In genomic region chr5:135369787-135370654, GRCm38 (mm10) we compare ENCODE assay signal across 8 mouse cellular contexts. TPM values are rescaled to one million over a fixed set of nuclear protein-coding genes. Genes with fewer than 3 reads are reported as not detected.
DNase-seq lines count a peak whose midpoint lies in the region; ATAC-seq and TF ChIP-seq lines count a peak whose summit lies in the region.

Nsun5 (plus strand) TSS chr5:135369953.

- H3K27me3 ChIP-seq in C2C12 (ENCODE audit: control insufficient read depth, insufficient read depth, insufficient read length) = peaks cover 13% of the 10 kb centered on the region
- H3K27me3 ChIP-seq in erythroblast, embryonic 14.5 days (ENCODE audit: control insufficient read depth) = no peaks in the 10 kb centered on the region
- H3K27me3 ChIP-seq in heart, embryonic 12.5 days (replicated peaks) = peaks cover 12% of the 10 kb centered on the region; the same call in 1 of the 2 replicates
- H3K27me3 ChIP-seq in kidney, postnatal 0 days (ENCODE audit: insufficient read depth, low read length) = no peaks in the 10 kb centered on the region
- no peaks in the 10 kb centered on the region for H3K27me3 ChIP-seq in liver, embryonic 11.5 days (replicated peaks; ENCODE audit: control insufficient read depth, insufficient read depth, low read length)
- H3K27me3 ChIP-seq in stomach, embryonic 14.5 days (ENCODE audit: control insufficient read depth, insufficient read depth, low read length) = no peaks in the 10 kb centered on the region

- H3ac ChIP-seq in C2C12 (ENCODE audit: control insufficient read depth, insufficient read length, low read depth) = peak within 1 kb of the TSS; percentile 84

- H3K9me3 ChIP-seq in erythroblast, embryonic 14.5 days (ENCODE audit: control insufficient read depth, low read length) = peaks cover 4% of the 10 kb centered on the region
- 0 out of 2 replicates have a peak, but pooled peaks cover 5% of the 10 kb centered on the region for H3K9me3 ChIP-seq in heart, embryonic 12.5 days (replicated peaks)
- H3K9me3 ChIP-seq in kidney, postnatal 0 days (replicated peaks; ENCODE audit: low read length) = no peaks in the 10 kb centered on the region
- H3K9me3 ChIP-seq in liver, embryonic 11.5 days (ENCODE audit: control insufficient read depth, low read length) = no peaks in the 10 kb centered on the region
- no peaks in the 10 kb centered on the region for H3K9me3 ChIP-seq in stomach, embryonic 14.5 days (ENCODE audit: control insufficient read depth, low read depth, low read length)

- peak within 1 kb of the TSS; percentile 92 for H3K9ac ChIP-seq in heart, embryonic 12.5 days
- peak within 1 kb of the TSS; percentile 85 for H3K9ac ChIP-seq in kidney, postnatal 0 days (ENCODE audit: low read depth, low read length)
- peak within 1 kb of the TSS; percentile 92 for H3K9ac ChIP-seq in liver, embryonic 11.5 days (ENCODE audit: low read depth, low read length)
- H3K9ac ChIP-seq in stomach, embryonic 14.5 days (replicated peaks; ENCODE audit: low read depth, low read length) = peak within 1 kb of the TSS; percentile 86

- peak; percentile 98 for DNase-seq in brain, embryonic 14.5 days (ENCODE audit: low read depth)
- DNase-seq in kidney, postnatal 0 days (ENCODE audit: low spot score) = peak; percentile 96
- peak; percentile 94 for DNase-seq in liver, embryonic 11.5 days (ENCODE audit: low spot score)
- DNase-seq in naive thymus-derived CD4-positive, alpha-beta T cell, adult 2 months (ENCODE audit: low read depth) = peak; percentile 97

- peaks cover 26% of the 10 kb centered on the region for H3K4me1 ChIP-seq in erythroblast, embryonic 14.5 days (ENCODE audit: control insufficient read depth)
- H3K4me1 ChIP-seq in heart, embryonic 12.5 days (replicated peaks) = peaks cover 13% of the 10 kb centered on the region
- H3K4me1 ChIP-seq in kidney, postnatal 0 days (replicated peaks; ENCODE audit: insufficient read depth, low read length) = peaks cover 6% of the 10 kb centered on the region; the same call in 1 of the 2 replicates
- H3K4me1 ChIP-seq in liver, embryonic 11.5 days (replicated peaks; ENCODE audit: control insufficient read depth, insufficient read depth, low read length) = peaks cover 11% of the 10 kb centered on the region
- peaks cover 9% of the 10 kb centered on the region; the same call in 1 of the 2 replicates for H3K4me1 ChIP-seq in stomach, embryonic 14.5 days (ENCODE audit: control insufficient read depth, insufficient read depth, low read length)

- H3K27ac ChIP-seq in heart, embryonic 12.5 days (ENCODE audit: poor library complexity, severe bottlenecking) = peak within 1 kb of the TSS; percentile 58; the same call in 1 of the 2 replicates
- peak within 1 kb of the TSS; percentile 87 for H3K27ac ChIP-seq in kidney, postnatal 0 days
- H3K27ac ChIP-seq in liver, embryonic 11.5 days (ENCODE audit: low read depth, low read length) = peak within 1 kb of the TSS; percentile 79
- H3K27ac ChIP-seq in stomach, embryonic 14.5 days (ENCODE audit: low read length) = peak within 1 kb of the TSS; percentile 82

- H3K79me3 ChIP-seq in C2C12 (ENCODE audit: low read depth) = peaks cover 15% of the 10 kb centered on the region

- H3K4me2 ChIP-seq in heart, embryonic 12.5 days = peak within 1 kb of the TSS; percentile 90
- H3K4me2 ChIP-seq in kidney, postnatal 0 days (ENCODE audit: low read length) = peak within 1 kb of the TSS; percentile 81
- peak within 1 kb of the TSS; percentile 86 for H3K4me2 ChIP-seq in liver, embryonic 11.5 days
- peak within 1 kb of the TSS; percentile 72 for H3K4me2 ChIP-seq in stomach, embryonic 14.5 days (replicated peaks; ENCODE audit: low read depth, low read length)

- peak; percentile 63; the same call in 1 of the 2 replicates for TF ChIP-seq POLR2A in brain, embryonic 14.5 days (IDR thresholded peaks at IDR 0.05; ENCODE audit: borderline replicate concordance, extremely low read depth, insufficient read depth, insufficient read length, poor library complexity, severe bottlenecking)

- H3K36me3 ChIP-seq in C2C12 (ENCODE audit: control insufficient read depth, insufficient read depth) = peaks cover 35% of the 10 kb centered on the region
- peaks cover 37% of the 10 kb centered on the region for H3K36me3 ChIP-seq in erythroblast, embryonic 14.5 days (ENCODE audit: control insufficient read depth)
- peaks cover 35% of the 10 kb centered on the region for H3K36me3 ChIP-seq in heart, embryonic 12.5 days
- H3K36me3 ChIP-seq in kidney, postnatal 0 days (ENCODE audit: insufficient read depth, low read length) = peaks cover 19% of the 10 kb centered on the region
- H3K36me3 ChIP-seq in liver, embryonic 11.5 days (ENCODE audit: control insufficient read depth, insufficient read depth, low read length) = peaks cover 30% of the 10 kb centered on the region
- H3K36me3 ChIP-seq in stomach, embryonic 14.5 days (ENCODE audit: control insufficient read depth, insufficient read depth, low read length) = peaks cover 26% of the 10 kb centered on the region

- no peak for TF ChIP-seq CTCF in C2C12 (IDR thresholded peaks at IDR 0.05; ENCODE audit: control insufficient read depth, insufficient read depth, insufficient read length)
- no peak for TF ChIP-seq CTCF in brain, embryonic 14.5 days (IDR thresholded peaks at IDR 0.05; ENCODE audit: borderline replicate concordance, extremely low read depth, insufficient read depth, insufficient read length)
- 0 out of 2 replicates have a peak, but pooled peaks have one; percentile 6 for TF ChIP-seq CTCF in kidney, postnatal 0 days (IDR thresholded peaks at IDR 0.05; ENCODE audit: low read depth)

- H3K79me2 ChIP-seq in C2C12 (ENCODE audit: control insufficient read depth, insufficient read depth) = peaks cover 25% of the 10 kb centered on the region

- H3K4me3 ChIP-seq in C2C12 (ENCODE audit: insufficient read depth, poor library complexity, severe bottlenecking) = peak within 1 kb of the TSS; percentile 83
- H3K4me3 ChIP-seq in erythroblast, embryonic 14.5 days (replicated peaks) = peak within 1 kb of the TSS; percentile 70
- peak within 1 kb of the TSS; percentile 89 for H3K4me3 ChIP-seq in heart, embryonic 12.5 days
- H3K4me3 ChIP-seq in kidney, postnatal 0 days (replicated peaks; ENCODE audit: low read depth, low read length) = peak within 1 kb of the TSS; percentile 81
- H3K4me3 ChIP-seq in liver, embryonic 11.5 days (ENCODE audit: low read depth, low read length) = peak within 1 kb of the TSS; percentile 97
- peak within 1 kb of the TSS; percentile 98 for H3K4me3 ChIP-seq in stomach, embryonic 14.5 days (ENCODE audit: low read depth, low read length)

- WGBS in heart, embryonic 12.5 days = under 1% methylated on average over 64 of the region's 64 CpGs
- under 1% methylated on average over 59 of the region's 64 CpGs for WGBS in kidney, postnatal 0 days
- under 1% methylated on average over 64 of the region's 64 CpGs for WGBS in liver, embryonic 11.5 days
- WGBS in stomach, embryonic 14.5 days = under 1% methylated on average over 64 of the region's 64 CpGs

- ATAC-seq in heart, embryonic 12.5 days (ENCODE audit: insufficient number of reproducible peaks, low FRiP score) = peak; percentile 80
- ATAC-seq in kidney, postnatal 0 days (replicated peaks; ENCODE audit: low FRiP score, low read depth) = peak; percentile 72
- peak; percentile 80 for ATAC-seq in liver, embryonic 11.5 days (replicated peaks; ENCODE audit: low FRiP score)
- peak; percentile 72 for ATAC-seq in stomach, embryonic 14.5 days (ENCODE audit: insufficient number of reproducible peaks, insufficient read depth, low FRiP score, low read depth)

TF ChIP-seq in C2C12, 6 proteins besides CTCF, POLR2A, EP300 and RAD21:
- no peak for TF ChIP-seq MYOG (IDR thresholded peaks at IDR 0.05; ENCODE audit: control insufficient read depth, extremely low read depth, insufficient read length)
- no peak for TF ChIP-seq FOSL1 (IDR thresholded peaks at IDR 0.05; ENCODE audit: insufficient read depth, low read length, poor library complexity, severe bottlenecking)
- TF ChIP-seq USF1 (IDR thresholded peaks at IDR 0.05; ENCODE audit: low read depth) = no peak
- TF ChIP-seq MYOD1 (IDR thresholded peaks at IDR 0.05; ENCODE audit: control insufficient read depth, insufficient read length, low read depth) = no peak
- TF ChIP-seq CEBPB (IDR thresholded peaks at IDR 0.05; ENCODE audit: low read depth) = no peak
- peak; percentile 52 for TF ChIP-seq MAX (IDR thresholded peaks at IDR 0.05)

RNA-seq across cellular contexts. Expression of gene Nsun5, which starts in this region (rescaled TPM):
- 33.0 TPM for polyA plus RNA-seq in C2C12 (2012; fragmentation: generic; extraction: Trizol)
- polyA plus RNA-seq in brain, embryonic 14.5 days (2012; rRNA removed) = 44.4 and 62.2 TPM in 2 replicates
- 0.55 and 1.3 TPM in 2 replicates for polyA plus RNA-seq in erythroblast, embryonic 14.5 days (2012)
- polyA plus RNA-seq in heart, embryonic 12.5 days (2016; fragmentation: Nextera tagmentation; extraction: Ambion mirVana) = 17.4 and 18.1 TPM in 2 replicates
- 22.7 and 23.8 TPM in 2 replicates for polyA plus RNA-seq in kidney, postnatal 0 days (2015; fragmentation: Nextera tagmentation; extraction: Ambion mirVana)
- 32.7 and 42.2 TPM in 2 replicates for polyA plus RNA-seq in liver, embryonic 11.5 days (2014; fragmentation: Nextera tagmentation; extraction: Ambion mirVana)
- 26.1 and 27.8 TPM in 2 replicates for polyA plus RNA-seq in stomach, embryonic 14.5 days (2014; fragmentation: Nextera tagmentation; extraction: Ambion mirVana)

Comparison
In these comparisons a context has a peak if more than half of its experiments do, and no peak if none do; other contexts are left out.
1. Peak in every context shown above with its lines: DNase-seq, ATAC-seq, H3K4me3 ChIP-seq and H3K27ac ChIP-seq.